Mouse (Mus musculus): ENCODE measurements around the gene Nos1ap.

DNA sequence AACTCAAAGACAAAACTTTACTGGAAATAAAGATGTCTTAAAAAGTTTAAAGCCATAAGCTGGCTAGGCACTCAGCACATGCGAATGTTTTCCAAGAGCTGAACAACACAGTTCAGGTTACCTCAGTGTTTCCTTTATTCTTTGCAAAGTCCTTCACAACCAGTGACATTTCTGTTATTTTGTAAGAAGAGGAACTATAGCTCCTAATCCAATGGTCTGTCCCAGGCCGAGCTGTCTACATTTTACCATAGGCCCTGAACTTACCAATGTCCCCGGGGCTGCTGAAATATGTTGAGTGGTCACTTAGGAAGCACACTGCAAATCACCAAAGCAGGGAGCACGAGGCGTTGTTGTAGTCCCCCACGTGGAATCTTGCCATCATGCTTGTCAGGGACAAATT is 319.4 kb downstream of the Nos1ap start:
- TF ChIP-seq TAL1 (IDR thresholded peaks at IDR 0.05; ENCODE audit: low read length) (no peak), GATA1 (IDR thresholded peaks at IDR 0.05; ENCODE audit: low read length) (no peak)
